Mouse (Mus musculus): ENCODE data around the gene Cfap97d2. TPM values are rescaled to one million over a fixed set of nuclear protein-coding genes. Genes with fewer than 3 reads are reported as not detected.
A peak's percentile ranks its signal among the peaks of the same experiment; 100 is the strongest.

Cfap97d2 gene
- total and polyA plus RNA-seq, 3 experiments: not detected

GRCm38 (mm10) chr8:13676701-13677412, 28.8 kb upstream of the Cfap97d2 start:
- peak overlapping the region; percentile 58 for H3K27ac ChIP-seq (ENCODE audit: control insufficient read depth, low read depth, low read length)
- H3K4me3 ChIP-seq (ENCODE audit: control insufficient read depth in 1 of 2, insufficient read depth in 1 of 2, low read depth in 2 of 2, low read length in 2 of 2): peak overlapping the region; percentile 69 to 97
- peak overlapping the region; percentile 81 for H3K9ac ChIP-seq (ENCODE audit: control insufficient read depth, low read depth, low read length, poor library complexity, severe bottlenecking)
- no peaks in the 10 kb centered on the region for H3K9me3 ChIP-seq (replicated peaks; ENCODE audit: insufficient read depth, low read length)
- H3K27me3 ChIP-seq (ENCODE audit: control insufficient read depth in 1 of 2, insufficient read depth in 2 of 2, low read length in 2 of 2): no peaks in the 10 kb centered on the region
- H3K4me1 ChIP-seq (ENCODE audit: control insufficient read depth in 1 of 2, insufficient read depth in 2 of 2, low read length in 2 of 2): peaks cover 16 to 37% of the 10 kb centered on the region in 2 experiments
- DNase-seq (ENCODE audit: low read depth, low spot score): peak; percentile 79
- peaks cover 0 to 21% of the 10 kb centered on the region in 2 experiments; a peak in 2 of 4 replicates for H3K36me3 ChIP-seq (ENCODE audit: control insufficient read depth in 1 of 2, insufficient read depth in 2 of 2, low read length in 2 of 2)
- H3K79me2 ChIP-seq (ENCODE audit: control insufficient read depth, insufficient read depth, low read length, poor library complexity): peaks cover 33% of the 10 kb centered on the region
- TF ChIP-seq CTCF (IDR thresholded peaks at IDR 0.05 in 2 of 3, conservative IDR thresholded peaks at IDR 0.05 in 1 of 3; ENCODE audit: control insufficient read depth in 1 of 3, insufficient read depth in 1 of 3, low read depth in 2 of 3, low read length in 3 of 3, poor library complexity in 1 of 3, severe bottlenecking in 1 of 3) (no peak), SIN3A (IDR thresholded peaks at IDR 0.05; ENCODE audit: low read length) (no peak), TAL1 (IDR thresholded peaks at IDR 0.05; ENCODE audit: low read length) (no peak), E2F4 (IDR thresholded peaks at IDR 0.05; ENCODE audit: borderline replicate concordance, low read depth, low read length) (no peak), USF2 (IDR thresholded peaks at IDR 0.05; ENCODE audit: borderline replicate concordance in 1 of 2, insufficient read depth in 1 of 2, low read depth in 1 of 2, low read length in 2 of 2) (no peak), MYB (IDR thresholded peaks at IDR 0.05; ENCODE audit: low read depth, low read length) (no peak; the same call in 1 of the 2 replicates), GATA1 (IDR thresholded peaks at IDR 0.05; ENCODE audit: low read depth, low read length) (no peak), GABPA (IDR thresholded peaks at IDR 0.05; ENCODE audit: low read depth, low read length) (no peak), MAX (IDR thresholded peaks at IDR 0.05; ENCODE audit: low read length) (peak; percentile 53), ZNF384 (IDR thresholded peaks at IDR 0.05; ENCODE audit: low read depth, low read length) (peak; percentile 79), ETS1 (IDR thresholded peaks at IDR 0.05; ENCODE audit: low read depth, low read length) (no peak), NRF1 (IDR thresholded peaks at IDR 0.05; ENCODE audit: insufficient read depth, low read depth, low read length, poor library complexity, severe bottlenecking) (peak; percentile 53; the same call in 1 of the 2 replicates), ZC3H11A (IDR thresholded peaks at IDR 0.05; ENCODE audit: low read depth, low read length) (no peak), ZKSCAN1 (IDR thresholded peaks at IDR 0.05; ENCODE audit: low read depth, low read length) (no peak), MAFK (IDR thresholded peaks at IDR 0.05; ENCODE audit: borderline replicate concordance, low read depth, low read length) (no peak), ZMIZ1 (IDR thresholded peaks at IDR 0.05; ENCODE audit: low read depth, low read length) (no peak), MEF2A (IDR thresholded peaks at IDR 0.05; ENCODE audit: extremely low read depth, insufficient replicate concordance, low read depth, low read length, poor library complexity, severe bottlenecking) (no peak), EP300 (IDR thresholded peaks at IDR 0.05; ENCODE audit: low read depth in 1 of 2, low read length in 2 of 2) (no peak), POLR2AphosphoS2 (IDR thresholded peaks at IDR 0.05; ENCODE audit: low read length) (no peak), USF1 (IDR thresholded peaks at IDR 0.05; ENCODE audit: low read depth, low read length) (no peak), CHD1 (IDR thresholded peaks at IDR 0.05; ENCODE audit: low read depth, low read length) (no peak), NELFE (IDR thresholded peaks at IDR 0.05; ENCODE audit: low read depth, low read length) (no peak; the same call in 1 of the 2 replicates), CHD2 (IDR thresholded peaks at IDR 0.05; ENCODE audit: low read length) (no peak), POLR2A (IDR thresholded peaks at IDR 0.05; ENCODE audit: control insufficient read depth in 1 of 2, insufficient read depth in 1 of 2, low read depth in 1 of 2, low read length in 2 of 2, poor library complexity in 1 of 2) (no peak), ELF1 (IDR thresholded peaks at IDR 0.05; ENCODE audit: low read depth, low read length) (0 out of 2 replicates have a peak, but pooled peaks have one; percentile 19), MAZ (IDR thresholded peaks at IDR 0.05; ENCODE audit: low read depth, low read length) (no peak), POLR2AphosphoS5 (IDR thresholded peaks at IDR 0.05; ENCODE audit: borderline replicate concordance, low read depth, low read length) (no peak), UBTF (IDR thresholded peaks at IDR 0.05; ENCODE audit: borderline replicate concordance, insufficient read depth, low read depth, low read length) (no peak), BHLHE40 (IDR thresholded peaks at IDR 0.05; ENCODE audit: borderline replicate concordance, low read depth, low read length) (no peak), JUND (IDR thresholded peaks at IDR 0.05; ENCODE audit: low read depth, low read length) (no peak), HCFC1 (IDR thresholded peaks at IDR 0.05; ENCODE audit: low read depth, low read length) (no peak), MYC (IDR thresholded peaks at IDR 0.05; ENCODE audit: low read depth, low read length) (peak; percentile 16), KAT2A (conservative IDR thresholded peaks at IDR 0.05; ENCODE audit: low read depth, low read length) (no peak), RCOR1 (IDR thresholded peaks at IDR 0.05; ENCODE audit: low read depth, low read length) (no peak; the same call in 1 of the 2 replicates), SMC3 (IDR thresholded peaks at IDR 0.05; ENCODE audit: low read depth, low read length) (no peak), TBP (IDR thresholded peaks at IDR 0.05; ENCODE audit: low read depth, low read length) (no peak)

All from MEL (cell line).